Mouse (Mus musculus) right cerebral cortex, postnatal 36 days (tissue): ENCODE measurements around the gene Rps6ka1.
A peak's percentile ranks its signal among the peaks of the same experiment; 100 is the strongest.

Experiments used
- DNase-seq, 2 experiments: peaks; one replicate each; pipeline ENCODE4 v3.0.0; 2022; ENCODE audit warnings: low spot score in 2 of 2, mixed read lengths in 1 of 2

Rps6ka1 gene

GRCm38 (mm10) chr4:133825731-133826130 is 61.9 kb downstream of the Rps6ka1 start:
- no peak for DNase-seq

- no peak for DNase-seq
Observed at GRCm38 (mm10) chr4:133820806-133821560, 66.6 kb downstream of the Rps6ka1 start.

GRCm38 (mm10) chr4:133820166-133820565 is 67.4 kb downstream of the Rps6ka1 start:
- no peak for DNase-seq

- no peak for DNase-seq
Observed at GRCm38 (mm10) chr4:133817356-133817755, 70.2 kb downstream of the Rps6ka1 start.

GRCm38 (mm10) chr4:133816504-133816875 is 71.1 kb downstream of the Rps6ka1 start:
- DNase-seq, result no peak

- no peak for DNase-seq
Observed at GRCm38 (mm10) chr4:133815635-133816503, 71.7 kb downstream of the Rps6ka1 start.

GRCm38 (mm10) chr4:133814804-133815515 is 72.6 kb downstream of the Rps6ka1 start:
- DNase-seq, result no peak

- DNase-seq, result peak; percentile 53 to 59
Observed at GRCm38 (mm10) chr4:133813992-133814803, 73.4 kb downstream of the Rps6ka1 start.

- peak; percentile 82 to 84 for DNase-seq
Observed at GRCm38 (mm10) chr4:133813174-133813991, 74.2 kb downstream of the Rps6ka1 start.

GRCm38 (mm10) chr4:133804401-133805263 is 83.0 kb downstream of the Rps6ka1 start:
- no peak for DNase-seq

GRCm38 (mm10) chr4:133800589-133800988 is 87.0 kb downstream of the Rps6ka1 start:
- DNase-seq, result no peak
